Mouse (Mus musculus) hindbrain, embryonic 16.5 days (tissue): ENCODE data around the gene Dnaja2. TPM values are rescaled to one million over a fixed set of nuclear protein-coding genes. Genes with fewer than 3 reads are reported as not detected.

Experiments
- ATAC-seq: fragments of 200-750 bp; cut with Nextera tagmentation; 2 replicates; pipeline ENCODE4 v1.8.0; 2017; ENCODE audit warnings: moderate TSS enrichment, moderate library complexity
- H3K27ac ChIP-seq: fragments of 300-500 bp; sonication (generic); 2 replicates; pipeline ENCODE4 v1.5.1; 2014; ENCODE audit warnings: low read depth, mild to moderate bottlenecking, control low read depth, low read length, moderate library complexity
- H3K27me3 ChIP-seq: fragments of 300-500 bp; sonication (generic); replicated peaks from 2 replicates; pipeline ENCODE4 v1.6.1; 2014; ENCODE audit warnings: low read length; ENCODE audit not compliant: control insufficient read depth, insufficient read depth
- H3K36me3 ChIP-seq: fragments of 300-500 bp; sonication (generic); 2 replicates; pipeline ENCODE4 v1.6.1; 2014; ENCODE audit warnings: mild to moderate bottlenecking, low read length, moderate library complexity, mixed read lengths; ENCODE audit not compliant: control insufficient read depth, insufficient read depth
- H3K4me1 ChIP-seq: fragments of 300-500 bp; sonication (generic); 2 replicates; pipeline ENCODE4 v1.6.1; 2014; ENCODE audit warnings: low read depth, low read length; ENCODE audit not compliant: control insufficient read depth, insufficient read depth
- H3K4me2 ChIP-seq: fragments of 300-500 bp; sonication (generic); 2 replicates; pipeline ENCODE4 v1.6.1; 2014; ENCODE audit warnings: mild to moderate bottlenecking, low read length, control low read depth, moderate library complexity
- H3K4me3 ChIP-seq: fragments of 300-500 bp; sonication (generic); 2 replicates; pipeline ENCODE4 v1.5.1; 2014; ENCODE audit warnings: mild to moderate bottlenecking, low read length, control low read depth, moderate library complexity
- H3K9ac ChIP-seq: fragments of 300-500 bp; sonication (generic); 2 replicates; pipeline ENCODE4 v1.6.1; 2014; ENCODE audit warnings: low read depth, mild to moderate bottlenecking, control low read depth, low read length, moderate library complexity
- H3K9me3 ChIP-seq: fragments of 300-500 bp; sonication (generic); 2 replicates; pipeline ENCODE4 v1.6.1; 2014; ENCODE audit warnings: mild to moderate bottlenecking, low read length, moderate library complexity; ENCODE audit not compliant: control insufficient read depth
- WGBS: fragments of 180-500 bp; shearing (Covaris S2); extraction: QIAGEN DNeasy Blood & Tissue Kit; methylation state at CpG from one replicate; pipeline ENCODE4 v1.1.7; 2014; 5-methylcytosine and 5-hydroxymethylcytosine counted together
- polyA plus RNA-seq: library from polyadenylated mRNA; unstranded; fragments of >200 nt; fragmentation: Nextera tagmentation; extraction: Ambion mirVana; gene quantifications from 2 replicates; pipeline ENCODE4 v1.2.1, GENCODE M21; 2015

Gene Dnaja2
- polyA plus RNA-seq, 1 experiment from 2014 or later, result 171 TPM

- Histone ChIP-seq H3K36me3 (no peaks in the 10 kb centered on the region), H3K9ac (no peak overlapping the region), H3K4me2 (no peak overlapping the region), H3K4me1 (peaks cover 6% of the 10 kb centered on the region; the same call in 1 of the 2 replicates), H3K4me3 (no peak overlapping the region), H3K9me3 (no peaks in the 10 kb centered on the region), H3K27ac (no peak overlapping the region), H3K27me3 (no peaks in the 10 kb centered on the region)
- ATAC-seq, result no peak
- WGBS, result 67% methylated on average over 2 of the region's 2 CpGs
Measured at GRCm38 (mm10) chr8:85559966-85560365, 4.8 kb upstream of the Dnaja2 start.

DNA sequence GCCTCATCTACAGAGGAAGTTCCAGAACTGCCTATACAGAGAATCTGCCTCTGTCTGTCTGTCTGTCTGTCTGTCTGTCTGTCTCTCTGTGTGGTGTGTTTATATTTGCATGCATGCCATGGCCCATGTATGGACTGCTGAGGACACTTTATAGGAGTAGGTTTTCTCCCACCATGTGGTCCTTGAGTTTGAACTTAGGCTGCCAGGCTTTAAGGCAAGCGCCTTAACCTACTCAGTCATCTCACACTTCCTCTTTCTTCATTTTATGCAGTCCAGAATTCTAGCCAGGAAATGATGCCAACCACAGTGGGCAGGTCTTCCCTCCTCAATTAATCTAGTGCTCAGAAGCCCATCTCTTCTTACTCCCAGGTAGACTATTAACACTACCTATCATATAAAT is 4.1 kb upstream of the Dnaja2 start:
- ATAC-seq, result no peak
- 91% methylated on average over 1 of the region's 1 CpGs for WGBS
- H3K27me3 ChIP-seq, result no peaks in the 10 kb centered on the region
- peaks cover 8% of the 10 kb centered on the region for H3K4me1 ChIP-seq
- no peak overlapping the region for H3K9ac ChIP-seq
- H3K4me2 ChIP-seq, result no peak overlapping the region
- no peaks in the 10 kb centered on the region for H3K9me3 ChIP-seq
- no peak overlapping the region for H3K27ac ChIP-seq
- no peaks in the 10 kb centered on the region for H3K36me3 ChIP-seq
- no peak overlapping the region for H3K4me3 ChIP-seq

DNA sequence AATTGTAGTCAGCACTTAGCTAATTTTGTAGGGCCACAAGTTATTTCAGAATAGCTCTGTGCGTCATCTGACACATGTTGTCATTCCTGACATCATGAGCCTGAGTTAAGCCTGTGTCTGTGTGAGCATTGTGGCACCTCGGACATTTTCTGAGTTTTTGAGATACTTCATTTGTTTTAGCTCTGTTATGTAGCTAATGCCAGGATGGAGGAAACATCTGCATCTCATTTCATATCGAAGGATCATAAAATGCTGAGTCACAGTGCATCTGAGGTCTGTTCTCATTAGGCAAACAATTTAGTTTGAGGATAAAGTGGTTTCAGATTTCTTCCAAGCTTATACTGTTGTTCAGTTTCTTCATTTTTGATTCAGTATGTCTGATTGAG is 2.5 kb upstream of the Dnaja2 start:
- ATAC-seq, result no peak
- H3K9me3 ChIP-seq, result no peaks in the 10 kb centered on the region
- WGBS, result 81% methylated on average over 3 of the region's 3 CpGs
- peaks cover 15% of the 10 kb centered on the region for H3K4me1 ChIP-seq
- H3K9ac ChIP-seq, result no peak overlapping the region
- no peaks in the 10 kb centered on the region for H3K27me3 ChIP-seq
- no peaks in the 10 kb centered on the region; the same call in 1 of the 2 replicates for H3K36me3 ChIP-seq
- H3K4me2 ChIP-seq, result no peak overlapping the region
- no peak overlapping the region for H3K4me3 ChIP-seq
- no peak overlapping the region for H3K27ac ChIP-seq

GRCm38 (mm10) chr8:85556986-85557600 is 1.9 kb upstream of the Dnaja2 start:
- H3K27me3 ChIP-seq, result no peaks in the 10 kb centered on the region
- peaks cover 15% of the 10 kb centered on the region for H3K4me1 ChIP-seq
- no peak overlapping the region for H3K4me3 ChIP-seq
- H3K9ac ChIP-seq, result no peak overlapping the region
- H3K27ac ChIP-seq, result no peak overlapping the region
- H3K36me3 ChIP-seq, result no peaks in the 10 kb centered on the region; the same call in 1 of the 2 replicates
- 78% methylated on average over 2 of the region's 2 CpGs for WGBS
- no peaks in the 10 kb centered on the region for H3K9me3 ChIP-seq
- no peak for ATAC-seq
- no peak overlapping the region for H3K4me2 ChIP-seq

DNA sequence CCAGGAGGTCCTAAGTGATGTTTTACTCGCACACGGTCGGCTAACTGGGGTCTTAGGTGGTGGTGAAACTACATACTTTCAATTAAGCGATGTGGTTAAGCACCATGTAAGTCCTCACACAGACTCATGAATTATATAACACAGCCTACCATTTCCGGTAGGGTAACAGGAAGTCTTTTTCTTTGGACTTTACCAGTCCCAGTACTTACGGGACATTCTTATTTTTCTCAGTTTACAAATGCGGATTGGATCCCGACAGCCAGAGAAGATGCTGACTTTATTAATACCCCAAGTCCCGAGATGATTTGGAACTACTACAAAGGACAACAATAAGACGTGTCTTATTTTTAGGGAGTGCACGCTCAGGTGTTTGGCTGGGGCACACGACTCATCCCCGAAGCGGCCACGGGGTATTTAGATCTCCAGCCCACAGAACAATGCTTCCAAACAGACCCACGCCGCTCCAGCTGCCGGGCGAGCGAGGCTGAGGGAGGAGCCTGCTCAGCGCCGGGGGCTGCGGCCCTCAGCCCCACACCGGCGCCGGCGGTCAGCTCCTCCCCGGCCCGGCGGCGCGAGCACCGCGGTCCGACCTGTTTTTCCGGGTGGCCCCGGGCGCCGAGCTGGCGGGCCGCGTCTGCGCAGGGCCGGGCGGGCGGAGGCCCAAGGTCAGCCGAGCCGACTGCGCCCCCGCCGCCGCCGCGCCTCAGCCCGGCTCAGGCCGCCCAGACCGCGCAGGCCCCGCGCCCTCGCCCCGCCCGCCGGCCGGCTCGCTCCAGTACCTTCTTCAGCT is 558 bp downstream of the Dnaja2 start:
- ATAC-seq, result peak; percentile 93
- no peaks in the 10 kb centered on the region for H3K9me3 ChIP-seq
- peaks cover 2% of the 10 kb centered on the region; the same call in 1 of the 2 replicates for H3K36me3 ChIP-seq
- H3K27ac ChIP-seq, result peak overlapping the region; percentile 95
- H3K27me3 ChIP-seq, result no peaks in the 10 kb centered on the region
- H3K4me1 ChIP-seq, result peaks cover 15% of the 10 kb centered on the region
- H3K9ac ChIP-seq, result peak overlapping the region; percentile 94
- H3K4me2 ChIP-seq, result peak overlapping the region; percentile 92
- H3K4me3 ChIP-seq, result peak overlapping the region; percentile 98
- WGBS, result under 1% methylated on average over 32 of the region's 66 CpGs

DNA sequence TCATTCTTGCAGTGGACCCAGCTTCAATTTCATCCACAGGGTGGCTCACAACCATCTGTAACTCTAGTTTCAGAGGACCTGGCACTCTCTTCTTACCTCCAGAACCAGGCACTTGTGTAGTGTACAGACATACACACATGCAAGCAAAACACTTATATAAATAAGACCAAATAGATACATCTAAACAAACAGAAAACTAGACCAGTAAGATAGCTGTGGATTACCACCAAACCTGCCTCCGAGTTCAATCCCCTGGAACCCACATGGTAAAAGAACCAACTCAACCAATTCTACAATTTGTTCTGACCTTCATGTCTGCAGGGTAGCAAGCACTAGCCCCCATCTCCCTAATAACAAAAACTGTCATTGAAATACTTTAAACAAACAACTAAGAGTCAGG is 3.2 kb downstream of the Dnaja2 start:
- Histone ChIP-seq H3K27me3 (no peaks in the 10 kb centered on the region), H3K9me3 (no peaks in the 10 kb centered on the region), H3K4me3 (no peak overlapping the region), H3K4me1 (peaks cover 15% of the 10 kb centered on the region), H3K36me3 (peaks cover 24% of the 10 kb centered on the region), H3K4me2 (no peak overlapping the region), H3K9ac (no peak overlapping the region), H3K27ac (no peak overlapping the region)
- ATAC-seq, result no peak
- WGBS, result 90% methylated on average over 1 of the region's 1 CpGs

DNA sequence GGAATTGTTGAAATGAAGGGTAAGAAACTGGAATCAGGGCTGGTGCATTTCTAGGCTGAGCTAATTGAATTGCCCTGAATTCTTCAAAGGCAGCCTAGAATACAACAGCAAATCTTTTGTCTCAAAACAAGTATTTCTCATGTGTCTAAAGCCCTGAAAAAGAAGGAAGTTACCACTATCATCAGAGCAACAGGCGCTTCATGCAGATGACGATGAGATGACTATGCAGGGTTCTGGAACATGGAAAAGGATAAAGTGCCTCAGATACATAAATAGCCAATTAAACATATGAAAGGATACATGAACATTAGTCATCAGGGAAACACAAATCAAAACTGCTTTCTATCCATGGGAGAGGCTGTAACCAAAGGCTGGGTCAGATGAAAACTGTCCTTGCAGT is 18.8 kb downstream of the Dnaja2 start:
- Histone ChIP-seq H3K4me2 (no peak overlapping the region), H3K27me3 (no peaks in the 10 kb centered on the region), H3K36me3 (peaks cover 27% of the 10 kb centered on the region), H3K9ac (no peak overlapping the region), H3K4me3 (no peak overlapping the region), H3K9me3 (no peaks in the 10 kb centered on the region), H3K27ac (no peak overlapping the region), H3K4me1 (no peaks in the 10 kb centered on the region)
- WGBS, result 95% methylated on average over 2 of the region's 2 CpGs
- no peak for ATAC-seq

GRCm38 (mm10) chr8:85534163-85534562 is 21.0 kb downstream of the Dnaja2 start:
- H3K27me3 ChIP-seq, result no peaks in the 10 kb centered on the region
- H3K4me2 ChIP-seq, result no peak overlapping the region
- WGBS, result 94% methylated on average over 1 of the region's 1 CpGs
- no peaks in the 10 kb centered on the region for H3K9me3 ChIP-seq
- no peaks in the 10 kb centered on the region for H3K4me1 ChIP-seq
- peaks cover 20% of the 10 kb centered on the region for H3K36me3 ChIP-seq
- ATAC-seq, result no peak
- H3K4me3 ChIP-seq, result no peak overlapping the region
- no peak overlapping the region for H3K9ac ChIP-seq
- no peak overlapping the region for H3K27ac ChIP-seq

- 97% methylated on average over 2 of the region's 2 CpGs for WGBS
- Histone ChIP-seq H3K9me3 (no peaks in the 10 kb centered on the region), H3K4me3 (no peak overlapping the region), H3K4me1 (no peaks in the 10 kb centered on the region), H3K36me3 (peaks cover 14% of the 10 kb centered on the region), H3K9ac (no peak overlapping the region), H3K4me2 (no peak overlapping the region), H3K27me3 (no peaks in the 10 kb centered on the region), H3K27ac (no peak overlapping the region)
- ATAC-seq, result no peak
Measured at GRCm38 (mm10) chr8:85533434-85533833, 21.7 kb downstream of the Dnaja2 start.
